Mouse (Mus musculus) stomach, adult 2 months (tissue): ENCODE measurements around the gene Cdh22. TPM values are rescaled to one million over a fixed set of nuclear protein-coding genes. Genes with fewer than 3 reads are reported as not detected.

ENCODE experiments used
- polyA plus RNA-seq: library from polyadenylated mRNA; depleted of rRNA; stranded (reverse); fragments of >200 nt; gene quantifications from 2 replicates; pipeline ENCODE4 v1.2.3, GENCODE M21; 2012; rRNA removed

The Cdh22 gene
- polyA plus RNA-seq = 0.14 and 0.23 TPM in 2 replicates

DNA sequence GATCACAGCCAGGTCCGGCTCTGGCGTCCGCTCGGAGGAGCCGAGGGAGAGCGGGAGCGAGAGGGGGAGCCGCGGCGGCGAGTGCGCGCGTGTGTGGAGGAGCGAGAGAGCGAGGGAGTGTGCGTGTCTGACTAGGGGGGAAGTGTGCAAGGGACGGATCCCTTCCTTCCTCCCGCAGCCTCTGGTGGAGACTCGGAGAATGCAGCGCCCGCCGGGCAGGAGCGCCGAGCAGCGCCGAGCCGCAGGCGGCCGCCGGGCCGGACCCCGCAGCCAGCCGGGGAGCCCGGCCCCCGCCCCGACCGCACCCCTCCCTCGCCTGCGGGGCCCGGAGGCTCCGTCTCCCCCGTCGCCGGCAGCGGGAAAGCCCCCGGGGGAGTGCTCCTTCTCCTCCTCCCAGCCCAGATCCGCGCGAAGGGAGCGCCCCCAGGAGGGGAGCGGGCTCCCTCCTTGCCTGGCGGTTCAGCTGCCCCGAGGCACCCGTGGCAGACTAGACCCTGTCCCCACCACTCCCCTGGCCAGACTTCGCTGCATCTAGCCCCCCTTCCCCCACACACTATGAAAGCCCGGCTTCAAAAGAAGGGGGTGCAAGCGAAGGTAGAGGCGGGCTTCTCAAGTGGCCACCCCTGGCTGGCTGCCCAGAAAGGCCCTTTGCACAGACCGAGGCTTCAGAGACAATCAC, at the start of gene Cdh22:
Gene Cdh22 (minus strand): TSS at position 241 of the 679 bp plus-strand sequence.

DNA sequence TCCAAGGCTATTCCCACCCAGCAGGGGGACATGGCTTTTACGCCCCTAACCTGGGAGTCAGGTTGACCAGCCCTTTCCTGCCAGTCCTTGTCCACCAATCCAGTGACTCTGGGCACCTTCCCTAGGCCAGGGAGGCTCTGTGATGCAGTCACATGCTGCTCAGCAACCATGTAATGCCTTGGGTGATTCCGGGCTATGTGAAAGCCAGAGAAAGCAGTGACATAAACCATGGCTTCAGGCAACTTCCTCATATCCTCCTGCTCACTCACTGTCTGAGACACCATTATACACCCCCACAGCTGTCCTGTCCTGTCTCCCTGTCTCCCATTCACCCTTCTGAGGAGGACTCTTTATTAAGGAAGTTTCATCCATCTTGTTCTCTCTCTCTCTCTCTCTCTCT, 144.0 kb downstream of the Cdh22 start, which contains the start of gene 1700025C18Rik:
Gene 1700025C18Rik (minus strand): TSS at position 101 of the 400 bp plus-strand sequence.

Other genes with a start within 250 kb of the Cdh22 start
- 9.8 and 12.4 TPM in 2 replicates for gene Ncoa5, start 200.0 kb downstream of the Cdh22 start, polyA plus RNA-seq
- gene Cd40, start 179.2 kb downstream of the Cdh22 start, polyA plus RNA-seq = 1.3 and 1.6 TPM in 2 replicates
- gene 1700025C18Rik, start 144.1 kb downstream of the Cdh22 start, polyA plus RNA-seq = not detected in 2 replicates
- 28.1 and 30.2 TPM in 2 replicates for gene Slc35c2, start 53.0 kb upstream of the Cdh22 start, polyA plus RNA-seq
- 17.2 and 18.7 TPM in 2 replicates for gene Elmo2, start 91.6 kb upstream of the Cdh22 start, polyA plus RNA-seq
- not detected in 2 replicates for gene Zfp663, start 133.9 kb upstream of the Cdh22 start, polyA plus RNA-seq
- gene Zfp334, start 153.4 kb upstream of the Cdh22 start, polyA plus RNA-seq = 0.31 and 0.43 TPM in 2 replicates
- 0.18 and 0.26 TPM in 2 replicates for gene Ocstamp, start 165.6 kb upstream of the Cdh22 start, polyA plus RNA-seq
- 0.54 and 1.1 TPM in 2 replicates for gene Slc13a3, start 238.4 kb upstream of the Cdh22 start, polyA plus RNA-seq